Mouse (Mus musculus): ENCODE data around the gene Fndc3b.

GRCm38 (mm10) chr3:27626301-27626700 is 84.8 kb downstream of the Fndc3b start:
- TF ChIP-seq POLR2A (IDR thresholded peaks at IDR 0.05; ENCODE audit: control insufficient read depth, low read depth, low read length) (no peak), CTCF (IDR thresholded peaks at IDR 0.05; ENCODE audit: control insufficient read depth, insufficient read depth, insufficient replicate concordance, low read depth, low read length) (no peak)
